Mouse (Mus musculus): ENCODE results near the gene Ap3m1.
A peak's percentile ranks its signal among the peaks of the same experiment; 100 is the strongest.
"Not testable (repeated sequence)": the region's sequence is repeated elsewhere in the genome, so short reads cannot be mapped to it uniquely, and the experiment has no call there.

Ap3m1 gene

DNA sequence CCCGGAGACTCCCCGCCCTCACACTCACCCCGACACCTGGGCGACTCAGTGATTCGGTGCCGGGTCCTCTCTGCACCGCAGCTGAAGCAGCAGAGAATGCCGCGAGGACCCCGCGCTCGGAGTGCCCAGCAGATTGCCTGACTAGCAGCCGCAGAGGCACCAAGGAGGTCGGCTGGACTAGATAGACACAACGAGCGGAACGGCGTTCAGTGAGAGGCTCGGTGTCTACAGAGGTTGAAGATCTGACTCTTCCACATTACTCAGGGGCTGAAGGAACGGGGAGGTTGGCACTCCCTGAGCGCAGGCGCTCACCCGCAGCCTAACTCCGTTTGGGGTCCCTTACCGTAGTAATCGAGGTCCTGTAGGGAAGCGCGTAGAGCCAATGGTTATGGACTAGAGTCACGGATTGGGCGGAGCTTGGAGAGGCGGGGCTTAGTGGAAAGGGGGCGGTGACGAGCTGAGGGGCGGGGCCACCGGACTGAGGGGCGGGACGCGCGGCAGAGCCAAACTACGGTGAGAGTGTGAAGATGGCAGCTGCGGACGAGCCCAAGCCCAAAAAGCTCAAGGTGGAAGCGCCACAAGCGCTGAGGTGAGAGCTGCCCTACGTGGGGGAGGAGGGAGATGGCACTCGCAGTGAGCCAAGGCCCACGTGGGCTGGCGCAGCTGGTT, at the start of gene Ap3m1, which contains the start of gene Adk:
Gene Ap3m1 (minus strand): TSS at position 397 of the 669 bp plus-strand sequence.
Gene Adk (plus strand): TSS at position 463 of the 669 bp plus-strand sequence.
- peak; percentile 93 for DNase-seq

DNA sequence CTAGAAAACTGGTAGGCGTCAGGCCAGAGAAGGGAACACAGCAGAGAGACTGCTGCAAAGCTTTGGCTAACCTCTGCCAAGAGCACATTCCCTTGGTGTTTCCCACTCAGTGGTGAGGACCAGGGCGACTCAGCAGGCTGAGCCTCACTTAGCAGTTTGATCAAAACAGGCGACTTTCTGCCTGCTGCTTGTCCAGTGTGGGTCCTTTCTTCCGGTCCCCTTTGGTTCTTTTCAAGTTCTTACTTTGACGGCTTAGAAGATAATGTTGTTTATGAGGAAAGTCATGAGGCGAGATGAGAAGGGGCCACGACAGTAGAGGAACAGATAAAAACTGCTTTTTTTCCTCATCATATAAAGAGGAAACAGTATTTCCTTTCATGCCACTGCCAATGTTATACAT, 49.3 kb upstream of the Ap3m1 start:
- peak; percentile 68 for DNase-seq

DNA sequence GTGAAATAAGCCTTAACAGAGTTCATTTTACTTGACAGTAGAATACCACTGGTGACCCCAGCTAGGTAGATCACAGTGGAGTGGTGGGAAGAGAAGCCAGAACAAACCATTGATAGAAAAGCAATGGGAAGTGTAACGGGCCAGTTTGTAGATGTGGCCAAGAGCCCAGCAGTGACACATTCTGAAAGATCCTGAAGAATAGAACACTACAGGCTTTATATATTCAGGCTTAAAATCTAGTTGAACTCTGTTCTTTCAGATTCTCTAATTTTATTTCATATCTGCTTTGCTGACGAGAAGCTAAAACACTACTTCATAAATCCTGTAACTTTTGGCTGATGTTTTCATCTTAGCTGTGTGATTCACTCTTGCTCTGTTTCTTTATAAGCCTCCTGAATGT, 48.6 kb upstream of the Ap3m1 start:
- DNase-seq = no peak

DNA sequence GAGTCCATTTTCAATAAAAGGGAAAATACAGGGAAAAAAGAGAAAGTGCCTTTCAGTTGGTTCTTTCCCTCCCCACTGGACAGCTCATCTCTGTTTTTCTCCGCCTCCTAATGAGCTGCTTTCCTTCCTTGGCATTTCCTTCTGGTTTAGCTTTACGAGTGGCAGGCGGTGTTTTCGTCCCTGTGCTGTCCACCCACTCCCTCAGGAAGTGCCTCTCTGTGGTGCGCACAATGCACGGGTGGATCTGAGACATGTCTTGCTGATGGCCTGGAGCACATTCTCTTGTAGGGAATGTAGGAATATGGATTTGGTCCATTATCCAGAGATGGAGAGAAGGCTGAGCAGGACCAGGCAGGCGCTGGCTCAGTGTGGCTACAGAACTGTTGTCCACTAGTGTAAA, 47.1 kb upstream of the Ap3m1 start:
- peak; percentile 47 for DNase-seq

DNA sequence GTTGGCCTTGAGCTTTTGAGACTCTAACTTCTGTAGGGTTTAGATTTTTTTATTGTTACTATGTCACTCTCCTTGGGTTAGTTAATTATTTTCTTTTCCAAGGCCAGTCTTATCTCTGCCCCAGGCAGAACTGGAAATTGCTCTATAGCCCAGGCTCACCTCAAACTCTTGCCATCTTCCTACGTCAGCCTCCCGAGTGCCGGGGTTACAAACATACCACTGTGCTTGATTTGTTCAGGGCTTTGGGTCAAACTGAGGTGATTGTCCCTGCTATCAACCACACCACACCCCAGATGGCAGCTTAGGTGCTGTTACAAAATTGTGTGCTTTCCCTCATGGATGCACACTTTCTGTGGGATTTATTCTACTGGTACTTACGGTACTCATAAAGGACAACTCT, 44.4 kb upstream of the Ap3m1 start:
- DNase-seq = no peak

DNA sequence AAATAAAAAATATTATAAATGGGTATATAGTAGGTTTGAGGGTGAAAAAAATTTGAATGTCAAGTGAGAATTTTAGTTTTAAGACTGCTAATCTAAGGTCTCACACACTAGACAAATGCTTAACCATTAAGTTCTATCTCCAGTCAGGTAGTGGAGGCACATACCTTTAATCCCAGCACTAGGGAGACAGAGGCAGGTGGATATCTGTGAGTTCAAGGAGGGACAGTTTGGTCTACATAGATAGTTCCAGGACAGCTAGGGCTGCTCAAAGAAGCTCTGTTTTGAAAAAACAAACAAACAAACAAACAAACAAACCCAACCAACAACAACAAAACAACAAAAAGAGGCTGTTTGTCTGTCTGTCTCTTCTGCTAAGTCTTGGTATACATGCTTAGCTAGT, 44.0 kb upstream of the Ap3m1 start:
- DNase-seq = no peak

DNA sequence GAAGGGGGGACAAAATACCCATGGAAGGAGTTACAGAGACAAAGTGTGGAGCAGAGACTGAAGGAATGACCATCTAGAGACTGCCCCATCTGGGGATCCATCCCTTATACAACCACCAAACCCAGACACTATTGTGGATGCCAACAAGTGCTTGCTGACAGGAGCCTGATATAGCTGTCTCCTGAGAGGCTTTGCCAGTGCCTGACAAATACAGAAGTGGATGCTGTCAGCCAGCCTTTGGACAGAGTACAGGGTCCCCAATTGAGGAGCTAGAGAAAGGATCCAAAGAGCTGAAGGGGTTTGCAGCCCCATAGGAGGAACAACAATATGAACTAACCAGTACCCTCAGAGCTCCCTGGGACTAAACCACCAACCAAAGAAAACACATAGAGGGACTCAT, 41.9 kb upstream of the Ap3m1 start:
- not testable (repeated sequence) for DNase-seq

DNA sequence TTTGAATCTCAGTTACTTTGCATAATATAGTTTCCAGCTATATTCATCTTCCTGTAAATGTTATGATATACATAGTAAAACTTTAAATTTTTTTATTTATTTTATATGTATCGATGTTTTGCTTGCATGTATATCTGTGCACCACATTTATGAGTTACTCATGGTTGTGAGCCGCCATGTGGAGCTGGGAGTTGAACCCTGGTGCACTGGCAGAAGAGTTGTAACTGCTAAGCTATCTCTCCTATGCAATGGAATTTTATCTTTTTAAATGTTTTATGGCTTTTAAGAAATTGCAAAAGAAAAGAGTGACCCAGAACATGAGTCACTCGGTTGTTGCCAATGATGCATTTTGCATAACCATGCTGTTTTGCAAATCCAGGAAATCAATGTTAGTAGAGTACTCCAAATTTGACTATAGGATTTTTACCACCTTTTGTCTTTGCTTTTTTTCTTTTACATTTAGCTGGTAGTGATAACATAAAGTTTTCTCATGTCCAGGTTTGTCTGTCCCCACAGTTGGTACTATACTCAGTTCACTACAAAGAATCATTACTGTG, 38.7 kb upstream of the Ap3m1 start:
- no peak for DNase-seq

DNA sequence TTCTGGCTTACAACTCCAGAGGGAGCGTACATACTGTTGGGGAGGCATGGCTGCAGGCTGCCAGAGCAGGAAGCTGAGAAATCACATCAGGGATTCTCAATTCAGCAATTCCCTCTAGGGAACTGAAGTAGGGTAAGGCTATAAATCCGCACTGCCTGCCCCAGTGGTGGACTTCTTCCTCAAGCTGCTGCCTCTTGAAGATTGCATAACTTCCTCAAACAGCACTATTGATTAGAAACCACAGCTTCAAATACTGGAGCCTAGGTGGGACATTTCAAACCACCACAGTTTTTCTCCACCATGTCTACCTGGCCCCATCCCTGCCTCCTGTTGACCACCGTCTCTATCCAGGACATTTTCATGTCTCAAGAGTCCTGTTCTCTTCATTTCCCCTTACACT, 38.1 kb upstream of the Ap3m1 start:
- DNase-seq = no peak

DNA sequence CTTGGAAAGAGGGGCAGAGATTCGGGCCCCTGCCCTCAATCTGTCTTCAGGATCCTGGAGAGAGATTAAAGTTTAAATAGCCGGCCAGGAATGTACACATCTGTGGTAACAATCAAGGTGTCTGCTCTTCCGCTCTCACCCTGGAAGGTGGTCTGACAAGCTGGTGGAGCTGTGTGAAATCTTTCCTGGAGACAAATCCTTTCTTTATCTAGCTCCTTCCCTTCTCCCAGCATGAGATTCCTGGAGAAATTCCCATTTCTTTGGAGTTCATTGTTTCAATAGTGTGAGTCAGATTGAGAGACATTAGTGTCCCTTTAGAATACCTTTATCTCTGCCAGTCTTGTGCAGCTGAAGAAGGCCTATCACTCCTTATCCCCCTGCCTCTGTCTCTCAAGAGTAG, 36.4 kb upstream of the Ap3m1 start:
- no peak for DNase-seq

DNA sequence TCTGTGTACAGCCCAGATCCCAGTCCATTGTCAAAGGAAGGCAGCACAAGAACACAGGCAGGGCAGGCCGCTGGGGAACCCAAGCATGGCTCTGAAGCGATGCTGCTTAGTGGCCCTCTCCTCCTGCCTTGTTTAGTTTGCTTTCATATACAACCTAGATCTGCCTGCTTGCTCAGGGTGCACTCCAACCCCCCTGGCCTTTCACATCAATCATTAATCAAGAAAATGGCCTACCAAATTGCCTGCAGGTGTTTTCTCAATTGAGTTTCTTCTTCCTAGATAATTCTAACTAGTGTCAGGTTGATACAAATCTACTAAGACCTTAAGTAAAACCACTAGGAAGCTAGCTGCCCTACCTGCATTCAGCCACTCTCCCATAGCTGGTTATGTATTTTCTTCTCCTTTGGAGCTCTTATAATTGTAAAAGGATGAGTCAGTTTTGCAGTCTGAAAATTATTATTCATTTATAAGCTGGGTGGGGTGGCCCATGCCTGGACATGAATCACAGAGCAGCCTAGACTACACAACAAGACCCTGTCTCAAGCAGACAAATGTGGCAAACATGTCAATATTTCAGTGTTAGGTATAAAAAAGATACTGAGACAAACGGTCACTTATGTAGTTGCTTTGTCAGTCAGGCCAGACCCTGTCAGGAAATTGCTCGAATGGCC, 35.2 kb upstream of the Ap3m1 start:
- DNase-seq = no peak

DNA sequence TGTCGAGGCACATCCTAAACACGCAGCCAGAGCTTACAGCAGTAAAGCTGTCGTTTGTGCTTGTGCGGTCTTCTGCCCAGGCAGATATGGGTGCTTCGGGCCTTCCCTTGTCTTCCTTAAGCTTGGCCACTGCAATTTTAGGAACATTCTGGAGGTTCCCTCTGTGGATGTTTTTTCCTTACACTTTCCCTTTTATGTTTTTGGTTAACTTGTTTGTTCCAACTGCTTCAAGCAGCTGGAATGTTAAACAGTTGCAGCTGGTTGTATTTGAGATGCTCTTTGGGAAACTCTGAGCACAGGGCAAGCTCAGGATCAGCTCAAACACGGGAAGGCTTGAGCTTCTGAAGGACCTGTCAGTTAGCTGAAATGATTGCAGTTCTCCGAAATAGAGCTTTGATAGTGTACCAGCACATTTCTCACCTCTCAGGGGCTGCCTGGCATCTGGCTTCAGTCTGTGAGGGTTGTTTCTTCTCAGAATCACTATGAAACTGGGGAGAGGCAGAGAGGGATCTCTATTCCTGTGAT, 34.6 kb upstream of the Ap3m1 start:
- DNase-seq = no peak

DNA sequence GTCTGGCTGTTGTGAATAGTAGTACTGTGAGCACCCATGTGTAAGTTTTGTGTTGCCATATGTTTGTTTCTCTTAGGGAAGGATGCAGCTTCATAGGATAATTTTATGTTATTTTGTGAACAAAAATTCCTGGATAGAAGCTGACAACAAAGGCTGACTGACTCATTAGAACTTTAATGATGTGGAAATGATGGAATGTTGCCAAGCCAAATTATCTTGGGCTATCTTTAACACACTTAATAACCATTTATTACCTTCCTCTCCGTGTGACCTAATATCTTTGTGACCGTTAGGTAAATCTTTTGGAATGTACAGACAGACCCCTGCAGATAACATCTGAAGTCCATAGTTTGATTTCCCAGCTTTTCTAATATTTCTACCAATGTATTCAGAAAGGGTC, 33.8 kb upstream of the Ap3m1 start:
- DNase-seq = no peak

DNA sequence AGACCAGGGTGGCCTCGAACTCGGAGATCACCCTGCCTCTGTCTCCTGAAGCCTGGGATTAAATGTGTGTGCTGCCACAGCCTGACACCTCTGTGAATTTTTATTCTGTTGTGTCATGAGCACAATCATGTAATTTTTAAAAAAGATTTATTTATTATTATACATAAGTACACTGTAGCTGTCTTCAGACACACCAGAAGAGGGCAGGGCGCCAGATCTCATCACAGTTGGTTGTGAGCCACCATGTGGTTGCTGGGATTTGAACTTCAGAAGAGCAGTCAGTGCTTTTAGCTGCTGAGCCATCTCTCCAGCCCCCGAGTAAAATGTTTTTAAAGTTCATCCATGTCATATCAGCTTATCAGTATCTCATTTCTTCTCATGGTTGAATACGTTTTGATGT, 33.4 kb upstream of the Ap3m1 start:
- DNase-seq = no peak

DNA sequence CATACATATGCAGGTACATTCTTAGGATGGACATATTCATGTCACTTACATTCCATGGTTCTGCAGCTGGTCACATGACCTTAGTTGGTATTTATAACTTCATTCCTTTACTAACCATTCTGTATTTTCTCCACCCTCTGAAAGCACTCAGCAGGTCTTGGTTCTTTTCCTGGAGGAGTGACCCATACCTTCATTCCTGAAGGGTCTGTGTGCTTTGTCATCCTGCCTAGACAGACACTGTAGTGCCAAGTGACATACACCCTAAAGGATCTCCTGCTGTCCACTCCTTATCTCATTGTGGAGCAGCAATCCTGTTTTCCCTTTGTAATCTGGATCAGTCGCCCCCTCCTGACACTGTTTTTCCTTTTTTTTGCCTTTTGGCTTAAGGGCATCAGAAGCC, 30.5 kb upstream of the Ap3m1 start:
- no peak for DNase-seq

DNA sequence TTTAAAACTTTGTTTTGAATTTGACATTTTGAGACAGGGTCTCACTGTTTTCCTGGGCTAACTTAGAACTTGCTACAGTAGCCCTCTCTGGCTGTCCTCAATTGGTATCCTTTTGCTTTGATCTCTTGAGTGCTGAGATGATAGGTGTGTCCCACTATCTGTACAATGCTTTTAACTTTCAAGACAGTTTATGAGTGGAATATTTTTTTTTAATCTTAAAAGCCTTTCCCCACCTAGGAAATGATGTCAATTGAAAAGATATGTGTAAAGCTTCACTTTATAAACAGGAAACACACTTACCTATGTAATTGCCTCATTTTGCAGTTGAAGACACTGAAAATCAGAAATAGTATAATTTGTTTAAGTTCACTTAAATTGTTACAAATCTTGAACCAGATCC, 26.2 kb upstream of the Ap3m1 start:
- DNase-seq = no peak

DNA sequence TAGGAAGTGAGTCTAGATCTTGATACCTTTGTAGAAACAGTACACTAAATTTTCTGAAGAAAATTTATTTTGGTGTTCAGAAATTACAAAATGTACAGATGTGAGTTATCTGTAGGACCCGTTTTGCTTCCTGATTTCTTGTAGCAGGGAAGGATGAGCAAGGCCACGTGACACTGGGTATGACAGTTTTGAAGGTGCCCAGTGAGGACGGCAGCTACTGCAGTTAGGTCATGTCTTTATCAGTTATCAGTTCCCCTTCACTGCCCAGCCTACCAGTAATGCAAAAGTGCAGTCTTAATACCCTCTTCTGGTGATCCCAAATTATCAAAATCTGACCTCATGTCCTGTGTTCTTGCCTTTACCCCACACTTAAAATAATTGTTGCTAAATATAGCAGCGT, 25.6 kb upstream of the Ap3m1 start:
- no peak for DNase-seq

DNA sequence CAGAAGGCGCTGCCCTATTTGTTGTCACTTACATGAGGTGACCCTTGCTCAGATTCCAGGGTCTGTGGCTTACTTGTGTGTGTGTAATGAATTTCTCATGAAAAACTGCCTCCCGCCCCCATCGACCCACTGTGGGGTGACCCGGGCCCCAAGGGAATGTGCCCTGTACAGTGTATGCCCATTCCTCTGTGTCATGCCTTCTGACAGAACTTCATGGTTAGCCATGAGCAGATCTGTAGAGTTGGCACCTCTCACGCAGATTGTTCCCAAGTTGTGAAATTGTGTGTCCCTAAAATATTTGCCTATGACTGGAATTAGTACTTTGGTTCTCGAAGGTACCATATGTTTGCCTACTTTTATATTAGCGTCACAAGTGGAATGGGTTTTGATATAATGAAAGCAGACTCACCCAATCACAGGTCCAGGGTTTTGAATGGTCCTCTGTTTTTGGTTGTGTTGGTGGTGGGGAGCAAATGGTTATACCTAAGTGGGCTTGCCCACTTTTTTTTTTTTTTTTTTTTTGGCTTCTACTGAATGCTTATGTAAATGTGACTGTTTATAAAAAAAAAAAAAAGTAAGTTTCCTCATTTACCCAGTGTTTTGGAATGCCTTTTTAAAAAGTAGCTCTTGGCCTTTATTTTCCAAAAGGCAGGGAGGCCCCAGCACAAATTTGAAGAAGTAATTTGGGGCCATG, 24.3 kb upstream of the Ap3m1 start:
- peak; percentile 23 for DNase-seq

DNA sequence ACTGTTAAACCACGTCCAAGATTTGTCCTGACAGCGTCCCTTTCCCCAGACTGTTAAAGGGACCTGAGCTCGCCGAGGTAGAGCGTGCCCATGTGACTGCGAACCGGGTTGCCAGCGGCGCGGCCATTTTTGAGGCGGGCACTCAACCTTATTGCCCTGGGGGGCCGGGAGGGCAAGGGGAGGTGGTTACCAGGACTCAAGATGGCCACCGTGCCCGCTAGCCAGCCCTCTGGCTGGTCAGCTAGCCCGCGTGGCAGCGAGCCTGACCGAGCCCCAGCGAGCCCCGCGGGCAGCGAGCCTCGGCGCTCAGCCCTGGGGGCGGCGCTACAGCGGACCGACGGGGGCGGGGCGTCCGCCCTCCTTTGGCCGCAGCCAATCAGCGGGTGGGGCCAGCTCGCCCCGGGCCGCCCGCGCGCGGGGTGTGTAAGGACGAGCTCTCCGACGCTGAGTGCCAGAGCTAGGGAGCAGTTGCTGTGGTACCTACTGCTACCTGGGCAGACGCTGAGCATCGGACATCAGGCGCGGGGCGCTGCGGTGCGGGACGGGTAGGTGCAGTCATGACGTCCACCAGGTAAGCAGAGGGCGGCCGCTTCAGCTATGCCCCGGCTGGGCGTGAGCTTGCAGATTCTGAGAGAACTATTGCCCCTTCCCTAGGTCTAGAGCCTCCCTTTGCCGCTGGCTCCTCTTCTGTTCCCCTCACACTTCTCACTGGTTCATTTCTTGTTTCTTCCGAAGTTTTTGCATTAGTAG, 23.6 kb upstream of the Ap3m1 start:
- DNase-seq = peak; percentile 91

DNA sequence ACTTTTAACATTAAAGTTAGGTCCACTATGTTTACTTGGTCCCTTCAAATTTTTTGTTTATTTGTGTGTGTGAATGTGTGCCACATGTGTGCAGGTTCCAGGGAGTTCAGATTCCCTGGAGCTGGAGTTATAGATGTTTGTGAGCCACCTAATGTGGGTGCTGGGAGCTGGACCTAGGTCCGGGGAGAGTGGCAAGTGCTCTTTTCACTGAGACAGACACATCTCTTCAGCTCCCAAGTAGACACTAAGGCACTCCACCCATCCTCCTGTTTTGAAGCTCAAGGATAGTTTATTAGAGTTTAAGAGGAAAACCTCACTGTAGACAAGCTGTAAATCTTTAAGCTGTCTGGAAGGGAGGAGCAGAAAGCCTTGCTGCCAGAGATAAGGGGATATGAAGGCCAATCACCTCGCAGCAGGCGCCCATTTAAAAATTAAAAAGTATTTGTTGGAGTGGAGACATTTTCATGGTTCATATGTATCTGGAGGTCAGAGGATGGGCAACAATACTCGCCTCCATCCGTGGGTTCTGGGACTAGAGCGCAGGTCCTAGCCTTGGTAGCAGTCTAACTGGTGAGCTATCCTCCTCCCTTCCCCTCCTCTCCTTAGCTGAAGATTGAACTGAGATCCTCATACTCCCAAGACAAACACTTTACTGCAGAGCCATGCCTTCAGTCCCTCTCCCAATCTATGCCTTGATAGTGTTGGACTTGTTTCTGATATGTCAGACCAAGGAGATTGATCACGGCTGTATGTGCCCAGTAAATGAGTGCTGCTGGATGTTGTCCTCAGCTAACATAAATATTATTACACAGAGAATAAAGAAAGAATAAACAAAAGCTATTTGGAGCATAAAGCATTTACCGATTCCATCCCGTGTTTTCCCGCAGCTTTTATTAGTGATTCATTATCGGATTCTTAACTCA, 22.4 kb upstream of the Ap3m1 start:
- DNase-seq = no peak

DNA sequence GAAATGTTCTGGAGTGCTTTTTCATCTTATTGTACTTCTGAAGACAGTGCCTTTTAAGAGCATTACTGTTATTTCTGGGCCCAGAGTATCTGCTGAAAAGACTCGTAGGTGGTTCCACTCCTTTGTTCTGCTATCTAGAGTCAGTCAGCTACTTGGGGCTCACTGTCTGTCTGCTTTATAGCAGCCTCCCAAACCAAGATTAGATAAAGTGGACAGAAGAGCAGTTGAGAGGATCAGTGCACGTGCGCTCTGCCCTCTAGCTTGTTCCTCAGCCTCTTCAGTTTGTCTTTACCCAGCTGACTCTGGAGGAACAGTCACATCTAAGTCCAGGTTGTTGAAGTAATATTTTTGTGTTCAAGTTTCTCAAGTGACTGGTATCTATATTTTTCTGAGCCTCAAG, 21.7 kb upstream of the Ap3m1 start:
- DNase-seq = no peak

DNA sequence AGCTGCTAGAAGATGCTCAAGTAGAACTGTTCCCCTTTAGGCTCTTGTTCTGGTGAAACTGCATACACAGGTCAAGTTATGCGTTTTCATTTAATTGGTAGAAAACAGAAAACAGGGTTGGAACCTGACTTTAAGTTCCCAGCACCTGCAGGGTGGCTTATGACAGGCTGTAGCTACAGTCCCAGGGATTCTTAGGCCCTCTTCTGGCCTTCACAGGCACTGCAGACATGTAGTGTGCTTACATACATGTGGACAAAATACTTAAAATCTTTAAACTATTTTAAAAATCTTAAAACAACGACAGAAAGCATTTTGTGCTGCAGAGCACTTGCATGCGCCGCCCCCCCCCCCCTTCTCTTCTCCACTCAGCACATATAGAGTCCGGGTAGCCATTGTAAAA, 17.3 kb upstream of the Ap3m1 start:
- no peak for DNase-seq

Data from lung, postnatal 10 days (tissue).